Mouse (Mus musculus): ENCODE data around the gene Ubc.

- no peak for TF ChIP-seq POLR2A (IDR thresholded peaks at IDR 0.05; ENCODE audit: low read depth, low read length)
- TF ChIP-seq CTCF (conservative IDR thresholded peaks at IDR 0.05; ENCODE audit: insufficient read depth, insufficient read length, low read depth, low read length), result no peak
Observed at GRCm38 (mm10) chr5:125406322-125407016, 16.5 kb upstream of the Ubc start.

Data from kidney, adult 2 months (tissue).